Mouse (Mus musculus) testis, adult 2 months (tissue): Measurements from ENCODE around the gene Usp21.

Source experiments
- CTCF ChIP-seq: fragments of 200-500 bp; IDR thresholded peaks from 2 replicates; pipeline ENCODE4 v1.5.1; 2012; ENCODE audit warnings: low read depth, mild to moderate bottlenecking, inconsistent platforms, low read length, moderate library complexity; ENCODE audit not compliant: control insufficient read depth, insufficient read depth, insufficient replicate concordance
- POLR2A ChIP-seq: fragments of 200-500 bp; IDR thresholded peaks from 2 replicates; pipeline ENCODE4 v1.6.1; 2012; ENCODE audit warnings: low read depth, mild to moderate bottlenecking, inconsistent platforms, low read length, moderate library complexity; ENCODE audit not compliant: control insufficient read depth

DNA sequence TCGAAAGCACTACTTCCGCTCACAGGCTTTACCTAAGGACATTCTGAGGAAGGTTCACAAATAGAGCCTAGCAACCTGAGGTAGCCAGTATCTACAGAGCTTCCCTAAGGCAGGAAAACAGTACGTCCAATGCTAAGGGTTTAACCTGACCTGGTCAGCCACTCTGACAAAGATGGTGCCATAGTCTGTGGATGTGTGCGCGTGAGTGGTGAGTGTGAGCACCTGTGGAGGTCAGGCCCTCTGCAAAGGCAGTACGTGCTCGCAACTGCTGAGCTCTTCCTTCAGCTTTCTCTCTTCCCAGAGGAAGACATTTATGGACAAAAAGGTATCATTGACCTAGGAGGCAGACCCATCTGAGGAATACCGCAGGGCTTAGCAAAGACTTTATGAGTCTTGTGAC, 9.4 kb downstream of the Usp21 start:
- no peak for TF ChIP-seq CTCF
- no peak for TF ChIP-seq POLR2A
